ENCODE assay signal across 14 mouse cellular contexts in the genomic region with DNA sequence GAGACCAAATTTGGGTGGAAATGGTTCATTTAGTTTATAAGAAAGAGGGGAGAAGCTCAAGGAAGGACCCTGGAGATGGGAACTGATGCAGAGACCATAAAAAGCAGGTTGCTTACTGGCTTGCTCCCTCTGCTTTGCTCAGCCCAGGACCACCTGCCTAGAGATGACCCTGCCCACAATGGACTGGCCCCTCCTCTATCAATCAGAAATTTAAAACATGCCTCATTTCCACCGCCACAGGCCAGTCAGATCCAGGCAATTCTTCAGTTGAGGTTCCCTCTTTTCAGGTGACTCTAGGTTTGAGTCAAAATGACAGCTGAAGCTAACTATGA.
DNase-seq lines count a peak whose midpoint lies in the region; ATAC-seq and TF ChIP-seq lines count a peak whose summit lies in the region.
"Had no signal": no experiment of that assay in that cellular context is flagged by ENCODE, and none has a peak within 500 bp of the region (broad histone marks: within the 10 kb centered on the region; RNA-seq: fewer than 3 reads in every experiment).

No protein-coding gene starts in this region.

- H3K9me3 ChIP-seq in hindbrain, embryonic 11.5 days (ENCODE audit: control insufficient read depth, low read length): no peaks in the 10 kb centered on the region
- H3K9me3 ChIP-seq in hindbrain, postnatal 0 days (ENCODE audit: low read length): no peaks in the 10 kb centered on the region
- no peaks in the 10 kb centered on the region for H3K9me3 ChIP-seq in midbrain, embryonic 11.5 days (ENCODE audit: control insufficient read depth, low read length)
- no peaks in the 10 kb centered on the region for H3K9me3 ChIP-seq in midbrain, postnatal 0 days (ENCODE audit: low read length)
- H3K9me3 ChIP-seq in hindbrain, embryonic 14.5 days (ENCODE audit: control insufficient read depth, low read length): no peaks in the 10 kb centered on the region
- no peaks in the 10 kb centered on the region for H3K9me3 ChIP-seq in hindbrain, embryonic 15.5 days
- H3K9me3 ChIP-seq: embryonic facial prominence, embryonic 13.5 days; heart, embryonic 12.5 days; intestine, embryonic 15.5 days had no signal

- ATAC-seq in hindbrain, embryonic 11.5 days (ENCODE audit: low FRiP score): peak; percentile 38; the same call in 1 of the 2 replicates
- no peak for ATAC-seq in hindbrain, postnatal 0 days
- ATAC-seq in midbrain, embryonic 11.5 days (ENCODE audit: low FRiP score): peak; percentile 57
- ATAC-seq in midbrain, postnatal 0 days (ENCODE audit: low FRiP score): no peak
- ATAC-seq in hindbrain, embryonic 14.5 days (ENCODE audit: low FRiP score): peak; percentile 17; the same call in 1 of the 2 replicates
- ATAC-seq in hindbrain, embryonic 15.5 days (ENCODE audit: low FRiP score, low read depth): 0 out of 2 replicates have a peak, but pooled peaks have one; percentile 54

- H3K4me3 ChIP-seq in hindbrain, embryonic 11.5 days (ENCODE audit: low read depth, low read length): no peak overlapping the region
- no peak overlapping the region for H3K4me3 ChIP-seq in hindbrain, postnatal 0 days (ENCODE audit: low read length)
- H3K4me3 ChIP-seq in midbrain, embryonic 11.5 days (ENCODE audit: low read depth, low read length): no peak overlapping the region
- H3K4me3 ChIP-seq in midbrain, postnatal 0 days (ENCODE audit: low read depth, low read length): no peak overlapping the region
- no peak overlapping the region for H3K4me3 ChIP-seq in hindbrain, embryonic 14.5 days (replicated peaks; ENCODE audit: low read length)
- no peak overlapping the region for H3K4me3 ChIP-seq in hindbrain, embryonic 15.5 days
- H3K4me3 ChIP-seq: embryonic facial prominence, embryonic 13.5 days; heart, embryonic 12.5 days; intestine, embryonic 15.5 days had no signal

- no peaks in the 10 kb centered on the region for H3K27me3 ChIP-seq in hindbrain, embryonic 11.5 days (ENCODE audit: control insufficient read depth, insufficient read depth, low read length)
- H3K27me3 ChIP-seq in hindbrain, postnatal 0 days (ENCODE audit: insufficient read depth, low read length): no peaks in the 10 kb centered on the region
- no peaks in the 10 kb centered on the region for H3K27me3 ChIP-seq in midbrain, embryonic 11.5 days (ENCODE audit: control insufficient read depth, insufficient read depth, low read length)
- H3K27me3 ChIP-seq in midbrain, postnatal 0 days (ENCODE audit: insufficient read depth, low read length): no peaks in the 10 kb centered on the region
- no peaks in the 10 kb centered on the region for H3K27me3 ChIP-seq in hindbrain, embryonic 14.5 days (ENCODE audit: control insufficient read depth, insufficient read depth, low read length)
- no peaks in the 10 kb centered on the region for H3K27me3 ChIP-seq in hindbrain, embryonic 15.5 days
- H3K27me3 ChIP-seq: embryonic facial prominence, embryonic 13.5 days; intestine, embryonic 15.5 days had no signal

- H3K9ac ChIP-seq in hindbrain, embryonic 11.5 days (ENCODE audit: low read depth, low read length): no peak overlapping the region
- no peak overlapping the region for H3K9ac ChIP-seq in hindbrain, postnatal 0 days (replicated peaks; ENCODE audit: low read length)
- H3K9ac ChIP-seq in midbrain, embryonic 11.5 days (ENCODE audit: low read length): no peak overlapping the region
- no peak overlapping the region for H3K9ac ChIP-seq in midbrain, postnatal 0 days (replicated peaks; ENCODE audit: low read length, poor library complexity, severe bottlenecking)
- no peak overlapping the region for H3K9ac ChIP-seq in hindbrain, embryonic 14.5 days
- no peak overlapping the region for H3K9ac ChIP-seq in hindbrain, embryonic 15.5 days
- H3K9ac ChIP-seq: heart, embryonic 12.5 days; intestine, embryonic 15.5 days had no signal

- no peak for DNase-seq in hindbrain, embryonic 11.5 days (ENCODE audit: low spot score)
- DNase-seq in hindbrain, postnatal 0 days (ENCODE audit: low spot score): no peak
- DNase-seq in midbrain, embryonic 11.5 days (ENCODE audit: low spot score, missing footprints): no peak
- DNase-seq in midbrain, postnatal 0 days (ENCODE audit: low spot score): no peak
- no peak for DNase-seq in hindbrain, embryonic 14.5 days (ENCODE audit: low spot score)
- DNase-seq: adrenal gland, adult 2 months; cerebellum, adult 18-20 months; cerebellum, adult 9-11 months; gastrocnemius, adult 2 months; gastrocnemius, postnatal 25 days had no signal

- H3K27ac ChIP-seq in hindbrain, embryonic 11.5 days (ENCODE audit: low read depth, low read length): no peak overlapping the region
- H3K27ac ChIP-seq in hindbrain, postnatal 0 days: no peak overlapping the region
- H3K27ac ChIP-seq in midbrain, embryonic 11.5 days (ENCODE audit: low read depth, low read length): no peak overlapping the region
- H3K27ac ChIP-seq in midbrain, postnatal 0 days (ENCODE audit: low read depth, low read length): no peak overlapping the region
- no peak overlapping the region for H3K27ac ChIP-seq in hindbrain, embryonic 14.5 days
- H3K27ac ChIP-seq in hindbrain, embryonic 15.5 days (replicated peaks): no peak overlapping the region
- H3K27ac ChIP-seq: embryonic facial prominence, embryonic 13.5 days; gastrocnemius, adult 2 months; intestine, embryonic 15.5 days had no signal

- H3K4me1 ChIP-seq in hindbrain, embryonic 11.5 days (replicated peaks; ENCODE audit: control insufficient read depth, insufficient read depth, low read length): no peaks in the 10 kb centered on the region
- H3K4me1 ChIP-seq in hindbrain, postnatal 0 days (ENCODE audit: insufficient read depth, low read length): 0 out of 2 replicates have a peak, but pooled peaks cover 2% of the 10 kb centered on the region
- H3K4me1 ChIP-seq in midbrain, embryonic 11.5 days (ENCODE audit: control insufficient read depth, insufficient read depth, low read length): peaks cover 5% of the 10 kb centered on the region; the same call in 1 of the 2 replicates
- H3K4me1 ChIP-seq in midbrain, postnatal 0 days (ENCODE audit: insufficient read depth, low read length): no peaks in the 10 kb centered on the region
- H3K4me1 ChIP-seq in hindbrain, embryonic 14.5 days (replicated peaks; ENCODE audit: control insufficient read depth, insufficient read depth, low read length): peaks cover 12% of the 10 kb centered on the region; the same call in 1 of the 2 replicates
- peaks cover 6% of the 10 kb centered on the region for H3K4me1 ChIP-seq in hindbrain, embryonic 15.5 days (replicated peaks)

- 35% methylated on average over 1 of the region's 1 CpGs for WGBS in hindbrain, embryonic 11.5 days
- WGBS in hindbrain, postnatal 0 days: 61% methylated on average over 1 of the region's 1 CpGs
- 43% methylated on average over 1 of the region's 1 CpGs for WGBS in midbrain, embryonic 11.5 days
- WGBS in midbrain, postnatal 0 days: 52% methylated on average over 1 of the region's 1 CpGs
- WGBS in hindbrain, embryonic 14.5 days: 30% methylated on average over 1 of the region's 1 CpGs
- 29% methylated on average over 1 of the region's 1 CpGs for WGBS in hindbrain, embryonic 15.5 days

- no peaks in the 10 kb centered on the region for H3K36me3 ChIP-seq in hindbrain, embryonic 11.5 days (ENCODE audit: control insufficient read depth, insufficient read depth, low read length)
- no peaks in the 10 kb centered on the region for H3K36me3 ChIP-seq in hindbrain, postnatal 0 days (ENCODE audit: insufficient read depth, low read length)
- H3K36me3 ChIP-seq in midbrain, embryonic 11.5 days (ENCODE audit: control insufficient read depth, insufficient read depth, low read length): no peaks in the 10 kb centered on the region
- no peaks in the 10 kb centered on the region for H3K36me3 ChIP-seq in midbrain, postnatal 0 days (ENCODE audit: insufficient read depth, low read length)
- H3K36me3 ChIP-seq in hindbrain, embryonic 14.5 days (replicated peaks; ENCODE audit: control insufficient read depth, insufficient read depth): no peaks in the 10 kb centered on the region
- H3K36me3 ChIP-seq in hindbrain, embryonic 15.5 days: no peaks in the 10 kb centered on the region
- H3K36me3 ChIP-seq: embryonic facial prominence, embryonic 13.5 days; heart, embryonic 12.5 days; intestine, embryonic 15.5 days had no signal

- TF ChIP-seq CTCF in hindbrain, postnatal 0 days (IDR thresholded peaks at IDR 0.05; ENCODE audit: low read depth): no peak
- TF ChIP-seq CTCF in midbrain, postnatal 0 days (IDR thresholded peaks at IDR 0.05): no peak

- H3K4me2 ChIP-seq in hindbrain, embryonic 11.5 days (replicated peaks; ENCODE audit: low read depth, low read length): no peak overlapping the region
- H3K4me2 ChIP-seq in hindbrain, postnatal 0 days (ENCODE audit: low read depth, low read length): no peak overlapping the region
- no peak overlapping the region for H3K4me2 ChIP-seq in midbrain, embryonic 11.5 days
- no peak overlapping the region for H3K4me2 ChIP-seq in midbrain, postnatal 0 days (ENCODE audit: low read depth, low read length, poor library complexity, severe bottlenecking)
- no peak overlapping the region for H3K4me2 ChIP-seq in hindbrain, embryonic 14.5 days (replicated peaks)
- H3K4me2 ChIP-seq in hindbrain, embryonic 15.5 days: no peak overlapping the region

Comparison
In these comparisons a context has a peak if more than half of its experiments do, and no peak if none do; other contexts are left out.
1. ATAC-seq: peak in hindbrain, embryonic 11.5 days (single experiment), midbrain, embryonic 11.5 days (single experiment), hindbrain, embryonic 14.5 days (single experiment) and hindbrain, embryonic 15.5 days (single experiment); none in hindbrain, postnatal 0 days (single experiment) and midbrain, postnatal 0 days (single experiment).